Mouse (Mus musculus) T-cell, adult 66 days (primary cell): Measurements from ENCODE around the gene Cnot4. TPM values are rescaled to one million over a fixed set of nuclear protein-coding genes. Genes with fewer than 3 reads are reported as not detected.

Source experiments
- total RNA-seq, 2 experiments: library from RNA; stranded (reverse); gene quantifications; 3 replicates in 1 of 2; 4 replicates in 1 of 2; pipeline ENCODE4 v1.2.4; 2023

Cnot4 gene
- 10 to 100 TPM; 54.9 to 59.3 TPM for total RNA-seq

GRCm38 (mm10) chr6:35133579-35134488, at the start of gene Cnot4:
Gene Cnot4 (minus strand): TSS chr6:35133724.

DNA sequence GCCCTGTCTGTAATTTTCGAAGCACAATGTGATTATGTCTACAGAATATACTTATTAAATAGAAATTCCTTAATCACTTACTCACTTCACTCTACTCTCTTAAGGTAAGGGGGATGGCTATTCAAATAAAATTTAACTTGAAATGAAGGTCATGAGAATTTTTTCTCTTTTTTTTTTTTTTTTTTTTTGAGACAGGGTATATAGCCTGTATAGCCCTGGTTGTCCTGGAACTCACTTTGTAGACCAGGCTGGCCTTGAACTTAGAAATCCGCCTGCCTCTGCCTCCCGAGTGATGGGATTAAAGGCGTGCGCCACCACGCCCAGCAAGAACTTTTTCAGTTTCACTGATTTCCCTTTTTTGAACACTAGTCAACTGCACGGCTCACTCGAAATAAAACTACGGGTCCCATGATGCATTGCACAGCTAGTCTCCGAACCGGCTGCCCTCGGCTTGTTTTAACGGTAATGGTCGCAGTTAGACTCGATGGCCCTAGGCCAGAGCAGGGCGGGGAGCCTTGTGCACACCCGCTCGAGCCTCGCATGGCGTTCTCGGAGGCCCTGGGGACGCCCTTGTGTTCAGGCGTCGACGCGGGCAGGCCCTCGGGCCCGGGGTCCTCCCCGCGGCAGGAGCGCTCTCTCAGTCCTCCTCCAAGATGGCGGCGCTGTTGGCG, 43.6 kb upstream of the Cnot4 start, which contains the start of gene Nup205:
Gene Nup205, plus strand, starts transcription at position 443 of the 671 bp plus-strand sequence.

GRCm38 (mm10) chr6:34988081-34988761, 145.3 kb downstream of the Cnot4 start, which contains the start of gene Slc23a4:
Gene Slc23a4 (minus strand): TSS chr6:34988404.

Other genes starting within 250 kb of the Cnot4 start
- gene Wdr91, start 222.8 kb downstream of the Cnot4 start, total RNA-seq: 10 to 100 TPM; 39.9 to 55.6 TPM
- not detected for gene Stra8, start 213.6 kb downstream of the Cnot4 start, total RNA-seq
- gene Slc23a4, start 145.3 kb downstream of the Cnot4 start, total RNA-seq: under 1 TPM; 0.27 to 0.67 TPM
- 10 to 100 TPM; 54.1 to 61.1 TPM for gene Nup205, start 43.7 kb upstream of the Cnot4 start, total RNA-seq
- not detected for gene Slc13a4, start 174.4 kb upstream of the Cnot4 start, total RNA-seq
- not detected for gene Fam180a, start 192.4 kb upstream of the Cnot4 start, total RNA-seq